In genomic region chr12:84399663-84400062, GRCm38 (mm10) we compare ENCODE assay signal across 15 mouse cellular contexts. TPM values are rescaled to one million over a fixed set of nuclear protein-coding genes. Genes with fewer than 3 reads are reported as not detected.
DNase-seq lines count a peak whose midpoint lies in the region; ATAC-seq lines count a peak whose summit lies in the region.
"Had no signal": no experiment of that assay in that cellular context is flagged by ENCODE, and none has a peak within 500 bp of the region (broad histone marks: within the 10 kb centered on the region; RNA-seq: fewer than 3 reads in every experiment).

No protein-coding gene starts in this region.

- peak overlapping the region; percentile 40; the same call in 1 of the 2 replicates for H3K27ac ChIP-seq in intestine, embryonic 14.5 days (ENCODE audit: low read depth)
- peak overlapping the region; percentile 73 for H3K27ac ChIP-seq in liver, embryonic 15.5 days (replicated peaks)
- H3K27ac ChIP-seq in forebrain, embryonic 15.5 days (replicated peaks), result no peak overlapping the region
- H3K27ac ChIP-seq: neural tube, embryonic 12.5 days had no signal

- no peak overlapping the region for H3K9ac ChIP-seq in intestine, embryonic 14.5 days (ENCODE audit: low read length)
- H3K9ac ChIP-seq in liver, embryonic 15.5 days, result no peak overlapping the region
- no peak overlapping the region for H3K9ac ChIP-seq in forebrain, embryonic 15.5 days (replicated peaks)
- H3K9ac ChIP-seq: lung, embryonic 14.5 days; neural tube, embryonic 12.5 days had no signal

- H3K4me1 ChIP-seq in intestine, embryonic 14.5 days (replicated peaks; ENCODE audit: control insufficient read depth, insufficient read depth, low read length), result 0 out of 2 replicates have a peak, but pooled peaks cover 3% of the 10 kb centered on the region
- peaks cover 14% of the 10 kb centered on the region for H3K4me1 ChIP-seq in liver, embryonic 15.5 days (replicated peaks)
- H3K4me1 ChIP-seq in forebrain, embryonic 15.5 days, result no peaks in the 10 kb centered on the region
- H3K4me1 ChIP-seq: neural tube, embryonic 12.5 days had no signal

- no peaks in the 10 kb centered on the region for H3K36me3 ChIP-seq in intestine, embryonic 14.5 days (ENCODE audit: control insufficient read depth, insufficient read depth, low read length)
- H3K36me3 ChIP-seq in liver, embryonic 15.5 days (replicated peaks), result no peaks in the 10 kb centered on the region
- H3K36me3 ChIP-seq in forebrain, embryonic 15.5 days, result no peaks in the 10 kb centered on the region
- H3K36me3 ChIP-seq: neural tube, embryonic 12.5 days had no signal

- 46% methylated on average over 9 of the region's 9 CpGs for WGBS in intestine, embryonic 14.5 days
- WGBS in liver, embryonic 15.5 days (ENCODE audit: insufficient replicate concordance), result 59% methylated on average over 9 of the region's 9 CpGs
- WGBS in forebrain, embryonic 15.5 days, result 87% methylated on average over 9 of the region's 9 CpGs

- no peak overlapping the region for H3K4me3 ChIP-seq in intestine, embryonic 14.5 days (ENCODE audit: low read depth, low read length)
- H3K4me3 ChIP-seq in liver, embryonic 15.5 days (replicated peaks), result no peak overlapping the region
- H3K4me3 ChIP-seq in forebrain, embryonic 15.5 days, result no peak overlapping the region
- H3K4me3 ChIP-seq: neural tube, embryonic 12.5 days had no signal

- DNase-seq in lung, adult 18-20 months, result peak; percentile 17 to 57
- no peak for DNase-seq in lung, postnatal 10 days
- no peak for DNase-seq in intestine, embryonic 14.5 days (ENCODE audit: low spot score)
- DNase-seq in kidney, adult 9 months, result peak; percentile 79
- DNase-seq in spleen, adult 12 weeks (ENCODE audit: low spot score), result no peak
- DNase-seq in right cerebral cortex, postnatal 36 days (ENCODE audit: low spot score in 2 of 2), result no peak
- DNase-seq: cerebellum, postnatal 14 days; heart, postnatal 36 days; lung, embryonic 14.5 days; midbrain, embryonic 14.5 days had no signal

- no peaks in the 10 kb centered on the region for H3K27me3 ChIP-seq in intestine, embryonic 14.5 days (replicated peaks; ENCODE audit: control insufficient read depth, insufficient read depth, low read length)
- H3K27me3 ChIP-seq in liver, embryonic 15.5 days, result no peaks in the 10 kb centered on the region
- H3K27me3 ChIP-seq in forebrain, embryonic 15.5 days, result no peaks in the 10 kb centered on the region
- H3K27me3 ChIP-seq: CH12.LX; neural tube, embryonic 12.5 days had no signal

- no peaks in the 10 kb centered on the region for H3K9me3 ChIP-seq in intestine, embryonic 14.5 days (ENCODE audit: control insufficient read depth, low read length)
- H3K9me3 ChIP-seq in liver, embryonic 15.5 days (replicated peaks), result no peaks in the 10 kb centered on the region
- no peaks in the 10 kb centered on the region for H3K9me3 ChIP-seq in forebrain, embryonic 15.5 days
- H3K9me3 ChIP-seq: neural tube, embryonic 12.5 days had no signal

- no peak for ATAC-seq in intestine, embryonic 14.5 days (replicated peaks; ENCODE audit: low FRiP score, low TSS enrichment, low read depth)
- ATAC-seq in liver, embryonic 15.5 days (ENCODE audit: insufficient read depth), result no peak; the same call in 1 of the 2 replicates
- ATAC-seq in forebrain, embryonic 15.5 days (replicated peaks), result no peak
- ATAC-seq: inflammation-experienced regulatory T-cells, adult 6 months had no signal

- no peak overlapping the region for H3K4me2 ChIP-seq in intestine, embryonic 14.5 days (ENCODE audit: low read length)
- H3K4me2 ChIP-seq in liver, embryonic 15.5 days, result peak overlapping the region; percentile 23
- H3K4me2 ChIP-seq in forebrain, embryonic 15.5 days (replicated peaks), result no peak overlapping the region
- H3K4me2 ChIP-seq: lung, embryonic 14.5 days; neural tube, embryonic 12.5 days had no signal

RNA-seq across cellular contexts. Expression of gene Entpd5, which starts 9.2 kb away (rescaled TPM):
- polyA plus RNA-seq in intestine, embryonic 14.5 days (2014; fragmentation: Nextera tagmentation; extraction: Ambion mirVana), result 19.6 and 19.7 TPM in 2 replicates
- 13.7 and 14.6 TPM in 2 replicates for polyA plus RNA-seq in liver, embryonic 15.5 days (2015; fragmentation: Nextera tagmentation; extraction: Ambion mirVana)
- polyA plus RNA-seq in forebrain, embryonic 15.5 days (2015; fragmentation: Nextera tagmentation; extraction: Ambion mirVana), result 10.5 and 11.7 TPM in 2 replicates

RNA-seq across cellular contexts. Expression of gene Bbof1, which starts 9.2 kb away (rescaled TPM):
- polyA plus RNA-seq in intestine, embryonic 14.5 days (2014; fragmentation: Nextera tagmentation; extraction: Ambion mirVana), result 0.99 and 1.2 TPM in 2 replicates
- polyA plus RNA-seq in liver, embryonic 15.5 days (2015; fragmentation: Nextera tagmentation; extraction: Ambion mirVana), result 0.21 and 0.26 TPM in 2 replicates
- polyA plus RNA-seq in forebrain, embryonic 15.5 days (2015; fragmentation: Nextera tagmentation; extraction: Ambion mirVana), result 3.2 and 3.8 TPM in 2 replicates

RNA-seq across cellular contexts. Expression of gene Rnf113a2, which starts 17.3 kb away (rescaled TPM):
- polyA plus RNA-seq in intestine, embryonic 14.5 days (2014; fragmentation: Nextera tagmentation; extraction: Ambion mirVana), result 21.4 and 23.1 TPM in 2 replicates
- polyA plus RNA-seq in liver, embryonic 15.5 days (2015; fragmentation: Nextera tagmentation; extraction: Ambion mirVana), result 12.2 and 12.6 TPM in 2 replicates
- 27.0 and 28.3 TPM in 2 replicates for polyA plus RNA-seq in forebrain, embryonic 15.5 days (2015; fragmentation: Nextera tagmentation; extraction: Ambion mirVana)

RNA-seq across cellular contexts. Expression of gene Fam161b, which starts 38.0 kb away (rescaled TPM):
- polyA plus RNA-seq in intestine, embryonic 14.5 days (2014; fragmentation: Nextera tagmentation; extraction: Ambion mirVana), result 2.5 and 2.6 TPM in 2 replicates
- polyA plus RNA-seq in liver, embryonic 15.5 days (2015; fragmentation: Nextera tagmentation; extraction: Ambion mirVana), result 1.0 and 1.4 TPM in 2 replicates
- 14.8 and 16.1 TPM in 2 replicates for polyA plus RNA-seq in forebrain, embryonic 15.5 days (2015; fragmentation: Nextera tagmentation; extraction: Ambion mirVana)

RNA-seq across cellular contexts. Expression of gene Coq6, which starts 38.2 kb away (rescaled TPM):
- 50.7 and 52.2 TPM in 2 replicates for polyA plus RNA-seq in intestine, embryonic 14.5 days (2014; fragmentation: Nextera tagmentation; extraction: Ambion mirVana)
- polyA plus RNA-seq in liver, embryonic 15.5 days (2015; fragmentation: Nextera tagmentation; extraction: Ambion mirVana), result 24.7 and 25.5 TPM in 2 replicates
- 41.6 and 50.3 TPM in 2 replicates for polyA plus RNA-seq in forebrain, embryonic 15.5 days (2015; fragmentation: Nextera tagmentation; extraction: Ambion mirVana)

Comparison
In these comparisons a context has a peak if more than half of its experiments do, and no peak if none do; other contexts are left out.
1. DNase-seq: peak in lung, adult 18-20 months (2 of 2) and kidney, adult 9 months (single experiment); none in lung, postnatal 10 days (single experiment), intestine, embryonic 14.5 days (single experiment), spleen, adult 12 weeks (single experiment) and right cerebral cortex, postnatal 36 days (0 of 2).